Mouse (Mus musculus): ENCODE measurements around the gene Slc35g2.

Slc35g2 gene

GRCm38 (mm10) chr9:100558991-100559390, 11.9 kb downstream of the Slc35g2 start:
- in situ Hi-C loops (cut with MboI), result no loop called here

GRCm38 (mm10) chr9:100558023-100558573, 12.8 kb downstream of the Slc35g2 start:
- in situ Hi-C loops (cut with MboI), result no loop called here

- in situ Hi-C loops (cut with MboI), result no loop called here
Measured at GRCm38 (mm10) chr9:100555686-100556085, 15.2 kb downstream of the Slc35g2 start.

DNA sequence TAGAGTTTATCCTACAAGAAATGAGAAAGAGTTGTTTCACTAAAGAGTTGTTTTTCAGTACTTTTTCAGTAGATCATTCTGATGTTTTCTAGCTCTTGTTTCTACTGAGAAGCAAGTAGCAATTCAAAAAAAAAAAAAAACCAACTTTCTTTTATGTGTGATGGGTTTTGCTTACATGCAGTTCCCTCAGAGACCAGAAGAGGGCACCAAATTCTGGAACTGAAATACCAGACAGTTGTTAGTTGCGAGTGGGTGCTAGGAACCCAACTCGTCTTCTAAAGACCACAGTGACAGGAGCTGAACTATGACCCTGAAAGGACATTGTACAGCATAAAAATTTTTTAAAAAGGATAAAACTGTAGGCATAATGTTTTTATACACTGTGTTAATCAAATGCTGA, 22.6 kb downstream of the Slc35g2 start:
- in situ Hi-C loops (cut with MboI), result loop anchor here (10.0 kb wide), 1 partner anchor 96 kb away; no protein-coding TSS in a partner anchor

- in situ Hi-C loops (cut with MboI), result loop anchor here (10.0 kb wide), 1 partner anchor 98 kb away; no protein-coding TSS in a partner anchor
Measured at GRCm38 (mm10) chr9:100546594-100546910, 24.3 kb downstream of the Slc35g2 start.

- in situ Hi-C loops (cut with MboI), result loop anchor here (10.0 kb wide), 1 partner anchor 99 kb away; no protein-coding TSS in a partner anchor
Measured at GRCm38 (mm10) chr9:100545715-100546593, 24.9 kb downstream of the Slc35g2 start, which contains the start of gene Nck1. Gene Nck1 (minus strand): TSS chr9:100546134.

- in situ Hi-C loops (cut with MboI), result loop anchor here (10.0 kb wide), 1 partner anchor 100 kb away; no protein-coding TSS in a partner anchor
Measured at GRCm38 (mm10) chr9:100544948-100545714, 25.8 kb downstream of the Slc35g2 start.

GRCm38 (mm10) chr9:100535618-100536262, 35.1 kb downstream of the Slc35g2 start:
- in situ Hi-C loops (cut with MboI), result no loop called here

GRCm38 (mm10) chr9:100534686-100535085, 36.2 kb downstream of the Slc35g2 start:
- in situ Hi-C loops (cut with MboI), result no loop called here

- in situ Hi-C loops (cut with MboI), result no loop called here
Measured at GRCm38 (mm10) chr9:100532847-100533505, 37.9 kb downstream of the Slc35g2 start.

DNA sequence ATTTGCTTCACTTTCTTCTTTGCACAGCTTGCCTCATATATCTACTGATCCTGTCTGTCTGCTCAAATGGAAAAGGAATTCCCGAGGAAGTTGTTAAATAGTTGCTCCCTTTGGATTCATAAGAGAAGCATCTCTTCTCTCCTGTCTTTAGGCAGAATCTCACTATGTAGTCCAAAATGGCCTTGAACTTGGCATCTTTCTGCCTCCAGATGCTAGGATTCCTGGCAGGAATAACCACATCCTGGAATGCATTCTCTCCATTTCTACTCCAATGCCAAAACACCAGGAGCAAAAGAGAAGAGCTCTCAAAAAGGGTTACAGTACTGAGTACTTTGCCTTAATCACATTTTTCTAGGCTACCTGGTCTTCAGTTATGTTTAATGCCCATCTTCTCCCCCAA, 39.6 kb downstream of the Slc35g2 start:
- in situ Hi-C loops (cut with MboI), result no loop called here

GRCm38 (mm10) chr9:100525225-100525624, 45.7 kb downstream of the Slc35g2 start:
- in situ Hi-C loops (cut with MboI), result no loop called here

GRCm38 (mm10) chr9:100522029-100522428, 48.9 kb downstream of the Slc35g2 start:
- in situ Hi-C loops (cut with MboI), result no loop called here

DNA sequence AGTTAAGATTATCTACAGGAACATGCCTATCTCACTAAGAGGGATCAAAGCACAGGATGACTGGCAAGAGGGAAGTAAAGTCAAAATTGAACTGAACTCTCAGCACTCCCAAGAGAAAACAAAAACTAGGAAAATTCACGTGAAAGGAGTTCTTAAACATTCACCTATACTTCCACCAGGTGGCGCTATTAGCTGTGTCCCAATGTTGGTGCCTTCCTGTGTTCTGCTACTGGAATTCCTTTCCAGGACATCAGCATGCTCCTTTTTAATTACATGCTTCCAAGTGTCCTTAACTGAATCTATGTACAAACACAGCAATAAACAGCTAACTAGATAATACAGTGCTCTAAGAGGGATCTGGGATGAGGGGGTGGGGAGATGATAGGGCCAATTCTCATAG, 50.3 kb downstream of the Slc35g2 start:
- in situ Hi-C loops (cut with MboI), result no loop called here

DNA sequence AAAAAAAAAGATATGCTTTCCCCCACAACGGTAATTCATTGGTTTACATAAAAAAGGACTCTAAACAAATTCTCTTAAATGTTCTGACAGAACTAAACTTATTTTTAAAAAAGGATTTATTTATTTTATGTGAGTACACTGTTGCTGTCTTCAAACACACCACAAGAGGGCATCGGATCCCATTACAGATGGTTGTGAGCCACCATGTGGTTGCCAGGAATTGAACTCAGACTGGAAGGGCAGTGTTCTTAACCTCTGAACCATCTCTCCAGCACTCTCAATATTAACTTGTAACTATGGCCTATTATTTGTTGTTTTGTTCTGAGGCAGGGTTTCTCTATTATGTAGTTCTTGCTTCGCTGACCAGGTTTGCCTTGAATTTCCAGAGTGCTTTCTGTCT, 50.9 kb downstream of the Slc35g2 start:
- in situ Hi-C loops (cut with MboI), result no loop called here

GRCm38 (mm10) chr9:100507581-100507980, 63.3 kb downstream of the Slc35g2 start:
- in situ Hi-C loops (cut with MboI), result no loop called here

DNA sequence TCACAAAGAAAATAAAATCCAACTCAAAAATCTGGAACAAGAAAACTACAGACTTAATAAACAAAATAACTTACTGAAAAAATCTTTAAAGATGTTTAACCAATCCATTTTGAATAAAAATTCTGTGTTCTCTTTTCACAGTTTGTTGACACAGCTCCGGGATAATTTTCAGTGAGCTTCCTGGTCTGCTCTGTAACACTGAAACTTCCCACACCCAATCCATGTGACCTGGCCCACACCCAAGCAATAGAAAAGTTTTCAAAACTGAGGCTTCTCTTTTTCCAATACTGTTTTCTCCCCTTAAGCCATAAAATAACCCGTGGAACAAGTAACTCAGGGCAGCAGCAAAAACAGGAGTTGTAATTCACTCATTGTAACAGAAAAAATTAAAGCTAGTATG, 64.2 kb downstream of the Slc35g2 start:
- in situ Hi-C loops (cut with MboI), result no loop called here

- in situ Hi-C loops (cut with MboI), result no loop called here
Measured at GRCm38 (mm10) chr9:100505498-100505897, 65.4 kb downstream of the Slc35g2 start.
